Mouse (Mus musculus) neural tube, embryonic 15.5 days (tissue): ENCODE measurements around the gene Ccdc115. TPM values are rescaled to one million over a fixed set of nuclear protein-coding genes. Genes with fewer than 3 reads are reported as not detected.
A peak's percentile ranks its signal among the peaks of the same experiment; 100 is the strongest.
"Not testable (repeated sequence)": the region's sequence is repeated elsewhere in the genome, so short reads cannot be mapped to it uniquely, and the experiment has no call there.

Experiments used
- ATAC-seq: fragments of 200-750 bp; cut with Nextera tagmentation; 2 replicates; pipeline ENCODE4 v1.8.0; 2017; ENCODE audit warnings: mild to moderate bottlenecking, moderate TSS enrichment, moderate library complexity; ENCODE audit not compliant: low FRiP score
- H3K27ac ChIP-seq: fragments of 300-500 bp; sonication (generic); replicated peaks from 2 replicates; pipeline ENCODE4 v1.5.1; 2015; ENCODE audit warnings: mild to moderate bottlenecking, inconsistent platforms
- H3K27me3 ChIP-seq: fragments of 300-500 bp; sonication (generic); replicated peaks from 2 replicates; pipeline ENCODE4 v1.6.1; 2015; ENCODE audit warnings: inconsistent platforms
- H3K36me3 ChIP-seq: fragments of 300-500 bp; sonication (generic); 2 replicates; pipeline ENCODE4 v1.6.1; 2015; ENCODE audit warnings: inconsistent platforms
- H3K4me1 ChIP-seq: fragments of 300-500 bp; sonication (generic); 2 replicates; pipeline ENCODE4 v1.6.1; 2015; ENCODE audit warnings: inconsistent platforms
- H3K4me2 ChIP-seq: fragments of 300-500 bp; sonication (generic); 2 replicates; pipeline ENCODE4 v1.6.1; 2015; ENCODE audit warnings: inconsistent platforms, mild to moderate bottlenecking, moderate library complexity
- H3K4me3 ChIP-seq: fragments of 300-500 bp; sonication (generic); replicated peaks from 2 replicates; pipeline ENCODE4 v1.5.1; 2015; ENCODE audit warnings: mild to moderate bottlenecking, inconsistent platforms
- H3K9ac ChIP-seq: fragments of 300-500 bp; sonication (generic); replicated peaks from 2 replicates; pipeline ENCODE4 v1.6.1; 2015; ENCODE audit warnings: mild to moderate bottlenecking, inconsistent platforms
- H3K9me3 ChIP-seq: fragments of 300-500 bp; sonication (generic); replicated peaks from 2 replicates; pipeline ENCODE4 v1.6.1; 2016; ENCODE audit warnings: inconsistent platforms
- WGBS: fragments of 180-500 bp; shearing (Covaris S2); methylation state at CpG from one replicate; pipeline ENCODE4 v1.1.7; 2015; ENCODE audit warnings: mixed read lengths; 5-methylcytosine and 5-hydroxymethylcytosine counted together
- polyA plus RNA-seq: library from polyadenylated mRNA; unstranded; fragments of >200 nt; fragmentation: Nextera tagmentation; extraction: Ambion mirVana; gene quantifications from 2 replicates; pipeline ENCODE4 v1.2.1, GENCODE M21; 2015

Gene Ccdc115
- polyA plus RNA-seq, 1 experiment from 2014 or later: 65.2 TPM

- peaks cover 8% of the 10 kb centered on the region for H3K4me1 ChIP-seq
- H3K36me3 ChIP-seq: no peaks in the 10 kb centered on the region
- no peak overlapping the region for H3K27ac ChIP-seq
- peaks cover 15% of the 10 kb centered on the region for H3K27me3 ChIP-seq
- no peak for ATAC-seq
- no peak overlapping the region for H3K4me3 ChIP-seq
- H3K9ac ChIP-seq: no peak overlapping the region
- no peak overlapping the region for H3K4me2 ChIP-seq
- no peaks in the 10 kb centered on the region for H3K9me3 ChIP-seq
- 60% methylated on average over 3 of the region's 3 CpGs for WGBS
Measured at GRCm38 (mm10) chr1:34468051-34468450, 28.6 kb upstream of the Ccdc115 start.

DNA sequence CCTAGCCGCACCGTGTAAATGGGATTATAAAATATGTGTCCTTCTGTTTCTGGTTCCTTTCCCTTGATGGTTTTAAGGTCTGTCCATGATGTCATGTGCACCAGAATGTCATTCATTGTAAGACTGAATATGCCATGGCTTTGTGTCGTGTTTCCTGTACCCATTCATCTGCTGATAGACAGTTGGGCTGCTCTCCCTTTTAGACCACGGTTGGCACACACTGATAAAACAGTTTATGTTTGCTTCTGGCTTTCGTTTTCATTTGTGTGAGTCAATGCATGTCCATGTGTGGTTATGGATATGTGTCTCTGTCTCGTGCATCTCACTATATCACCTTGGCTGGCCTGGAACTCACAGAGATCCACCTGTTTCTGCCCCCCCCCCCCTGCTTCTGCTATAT is 26.0 kb upstream of the Ccdc115 start:
- no peaks in the 10 kb centered on the region for H3K9me3 ChIP-seq
- WGBS: 85% methylated on average over 6 of the region's 6 CpGs

GRCm38 (mm10) chr1:34464310-34464817 is 24.9 kb upstream of the Ccdc115 start:
- no peak overlapping the region for H3K27ac ChIP-seq
- H3K27me3 ChIP-seq: peaks cover 25% of the 10 kb centered on the region
- 89% methylated on average over 8 of the region's 8 CpGs for WGBS
- H3K4me1 ChIP-seq: peaks cover 7% of the 10 kb centered on the region
- no peak overlapping the region for H3K9ac ChIP-seq
- no peak overlapping the region for H3K4me2 ChIP-seq
- no peaks in the 10 kb centered on the region for H3K9me3 ChIP-seq
- ATAC-seq: no peak
- no peak overlapping the region for H3K4me3 ChIP-seq
- no peaks in the 10 kb centered on the region for H3K36me3 ChIP-seq

More for the DNA sequence above, 26.0 kb upstream of the Ccdc115 start:
- Histone ChIP-seq H3K27ac (no peak overlapping the region), H3K4me2 (no peak overlapping the region), H3K9ac (no peak overlapping the region), H3K4me1 (no peaks in the 10 kb centered on the region), H3K4me3 (no peak overlapping the region), H3K27me3 (peaks cover 19% of the 10 kb centered on the region), H3K36me3 (no peaks in the 10 kb centered on the region)
- ATAC-seq: no peak

DNA sequence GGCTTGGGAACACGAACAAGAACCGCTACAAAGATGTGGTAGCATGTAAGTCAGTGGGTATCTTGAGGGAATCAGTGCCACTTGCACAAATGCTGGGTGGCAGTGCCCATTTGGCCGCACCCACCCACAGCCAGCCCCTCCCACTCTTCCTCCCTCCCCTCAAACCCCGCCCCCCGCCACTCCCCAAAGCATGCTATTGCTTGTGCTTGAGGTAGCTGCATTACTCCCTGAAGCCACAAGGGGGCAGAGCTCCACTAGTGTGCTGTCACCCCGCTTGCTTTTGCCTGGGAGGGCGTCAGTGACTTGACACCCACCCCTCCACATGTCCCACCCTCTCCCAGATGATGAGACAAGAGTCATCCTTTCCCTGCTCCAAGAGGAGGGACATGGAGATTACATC is 23.3 kb upstream of the Ccdc115 start:
- no peak overlapping the region for H3K9ac ChIP-seq

DNA sequence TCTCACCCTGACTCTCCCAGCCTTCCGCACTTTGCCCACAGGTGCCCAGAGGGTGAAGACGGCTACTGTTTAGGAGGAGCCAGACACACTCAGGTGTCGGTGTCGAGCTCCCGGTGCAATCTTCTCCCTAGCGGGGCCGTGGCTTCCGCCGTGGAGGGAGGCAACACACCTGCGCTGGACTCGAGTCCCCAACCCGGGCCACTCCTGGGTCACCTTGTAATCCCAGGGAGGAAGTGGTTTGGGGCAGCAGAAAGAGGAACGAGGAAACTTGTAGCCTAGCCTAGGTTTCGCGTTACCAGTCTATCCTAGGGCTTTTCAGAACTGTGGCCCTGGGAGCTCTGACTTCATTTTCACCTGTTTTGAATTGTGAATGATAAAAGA is 20.6 kb upstream of the Ccdc115 start:
- Histone ChIP-seq H3K4me1 (peaks cover 11% of the 10 kb centered on the region), H3K9ac (peak overlapping the region; percentile 53), H3K36me3 (no peaks in the 10 kb centered on the region), H3K4me2 (peak overlapping the region; percentile 98), H3K9me3 (no peaks in the 10 kb centered on the region), H3K4me3 (peak overlapping the region; percentile 63), H3K27me3 (peaks cover 47% of the 10 kb centered on the region), H3K27ac (no peak overlapping the region)
- 3% methylated on average over 15 of the region's 15 CpGs for WGBS
- peak; percentile 58; the same call in 1 of the 2 replicates for ATAC-seq

More for the DNA sequence above, 23.3 kb upstream of the Ccdc115 start:
- 23% methylated on average over 7 of the region's 7 CpGs for WGBS
- H3K27ac ChIP-seq: no peak overlapping the region
- no peak overlapping the region for H3K4me3 ChIP-seq
- H3K9me3 ChIP-seq: no peaks in the 10 kb centered on the region
- peaks cover 11% of the 10 kb centered on the region for H3K4me1 ChIP-seq
- no peak for ATAC-seq
- no peak overlapping the region for H3K4me2 ChIP-seq
- H3K36me3 ChIP-seq: no peaks in the 10 kb centered on the region
- peaks cover 39% of the 10 kb centered on the region for H3K27me3 ChIP-seq

DNA sequence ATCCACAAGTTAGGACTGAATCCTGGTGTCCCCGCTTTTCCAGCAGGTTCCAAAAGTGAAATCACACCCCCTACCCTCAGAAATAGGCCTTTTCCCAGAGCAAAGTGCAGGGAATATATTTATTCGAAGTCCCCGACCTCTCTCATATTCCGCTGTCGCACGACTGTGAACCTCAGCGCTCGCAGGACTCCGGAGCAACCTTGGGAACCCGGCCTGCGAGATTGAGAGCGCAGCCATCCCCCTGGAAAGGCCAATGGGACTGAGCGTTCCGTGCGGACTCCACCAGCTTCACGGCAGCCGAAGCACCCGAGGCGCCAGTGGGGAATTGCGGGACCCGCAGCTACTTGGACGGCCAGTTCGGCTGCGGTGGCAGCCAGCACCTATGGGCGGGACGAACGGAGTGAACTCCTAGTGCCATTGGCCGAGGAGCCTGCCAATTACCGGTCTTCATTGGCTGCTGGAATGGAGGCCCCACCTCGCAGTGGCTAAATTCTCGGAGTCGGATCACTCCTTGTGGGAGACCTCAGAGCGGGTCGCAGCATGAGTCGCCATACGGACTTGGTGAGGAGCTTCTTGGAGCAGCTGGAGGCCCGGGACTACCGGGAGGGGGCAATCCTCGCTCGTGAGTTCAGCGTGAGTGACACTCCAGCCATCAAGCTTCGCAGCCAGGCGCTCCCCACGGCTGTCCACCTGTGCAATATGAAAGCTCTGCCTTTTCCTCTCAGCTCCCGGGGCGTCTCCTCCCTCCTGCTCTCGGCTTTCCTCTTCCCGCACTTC is 20.0 kb upstream of the Ccdc115 start, which contains the start of gene Ptpn18:
TSS of gene Ptpn18 (plus strand) at position 479 of the 777 bp plus-strand sequence.
- ATAC-seq: peak; percentile 94
- H3K9ac ChIP-seq: peak within 1 kb of the TSS; percentile 53
- no peaks in the 10 kb centered on the region for H3K9me3 ChIP-seq
- peaks cover 11% of the 10 kb centered on the region for H3K4me1 ChIP-seq
- no peaks in the 10 kb centered on the region for H3K36me3 ChIP-seq
- WGBS: under 1% methylated on average over 48 of the region's 48 CpGs
- peak within 1 kb of the TSS; percentile 63 for H3K4me3 ChIP-seq
- no peak within 1 kb of the TSS for H3K27ac ChIP-seq
- peaks cover 47% of the 10 kb centered on the region for H3K27me3 ChIP-seq
- H3K4me2 ChIP-seq: peak within 1 kb of the TSS; percentile 98

GRCm38 (mm10) chr1:34458431-34458830 is 19.0 kb upstream of the Ccdc115 start:
- Histone ChIP-seq H3K27me3 (peaks cover 47% of the 10 kb centered on the region), H3K27ac (no peak overlapping the region), H3K36me3 (no peaks in the 10 kb centered on the region), H3K4me3 (no peak overlapping the region), H3K9ac (no peak overlapping the region), H3K9me3 (no peaks in the 10 kb centered on the region), H3K4me1 (peaks cover 11% of the 10 kb centered on the region), H3K4me2 (no peak overlapping the region)
- 34% methylated on average over 8 of the region's 8 CpGs for WGBS
- no peak for ATAC-seq

- no peaks in the 10 kb centered on the region for H3K27me3 ChIP-seq
- no peak for ATAC-seq
- no peak overlapping the region for H3K9ac ChIP-seq
- H3K4me3 ChIP-seq: no peak overlapping the region
- WGBS: 94% methylated on average over 6 of the region's 6 CpGs
- H3K36me3 ChIP-seq: peaks cover 47% of the 10 kb centered on the region
- H3K4me2 ChIP-seq: no peak overlapping the region
- H3K9me3 ChIP-seq: no peaks in the 10 kb centered on the region
- peaks cover 22% of the 10 kb centered on the region for H3K4me1 ChIP-seq
- no peak overlapping the region for H3K27ac ChIP-seq
Measured at GRCm38 (mm10) chr1:34443124-34443523, 3.7 kb upstream of the Ccdc115 start.

DNA sequence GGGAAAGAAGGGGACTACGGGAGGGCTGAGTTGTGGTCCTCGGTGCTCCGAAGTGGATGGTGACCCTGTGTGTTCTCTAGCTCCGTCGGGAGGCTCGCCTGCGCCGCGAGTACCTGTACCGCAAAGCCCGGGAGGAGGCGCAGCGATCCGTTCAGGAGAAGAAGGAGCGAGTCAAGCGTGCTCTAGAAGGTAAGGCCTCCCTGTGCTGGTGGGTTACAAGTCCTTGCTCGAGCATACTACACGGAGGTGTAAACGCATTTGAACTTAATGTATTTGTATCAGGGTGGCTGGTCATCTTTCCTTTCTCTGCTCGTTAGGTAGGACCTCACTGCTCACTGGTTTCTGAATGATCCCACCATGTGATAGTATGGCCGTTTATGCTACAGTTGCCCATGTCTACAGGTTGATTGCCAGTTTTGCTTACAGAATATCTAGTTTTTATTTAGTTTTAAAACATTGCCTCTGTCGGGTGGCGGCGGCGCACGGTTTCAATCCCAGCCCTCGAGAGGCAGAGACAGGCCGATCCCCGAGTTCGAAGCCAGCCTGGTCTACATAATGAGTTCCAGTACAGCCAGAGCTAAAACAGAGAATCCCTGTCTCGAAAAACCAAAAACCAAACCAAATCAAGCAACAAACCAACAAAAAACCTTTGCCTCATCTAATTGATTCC is 624 bp upstream of the Ccdc115 start:
- Histone ChIP-seq H3K4me2 (peak overlapping the region; percentile 68), H3K27me3 (no peaks in the 10 kb centered on the region), H3K4me1 (peaks cover 26% of the 10 kb centered on the region), H3K4me3 (peak overlapping the region; percentile 83), H3K27ac (peak overlapping the region; percentile 88), H3K36me3 (peaks cover 28% of the 10 kb centered on the region), H3K9ac (peak overlapping the region; percentile 60), H3K9me3 (no peaks in the 10 kb centered on the region)
- 9% methylated on average over 31 of the region's 31 CpGs for WGBS
- ATAC-seq: peak; percentile 37

DNA sequence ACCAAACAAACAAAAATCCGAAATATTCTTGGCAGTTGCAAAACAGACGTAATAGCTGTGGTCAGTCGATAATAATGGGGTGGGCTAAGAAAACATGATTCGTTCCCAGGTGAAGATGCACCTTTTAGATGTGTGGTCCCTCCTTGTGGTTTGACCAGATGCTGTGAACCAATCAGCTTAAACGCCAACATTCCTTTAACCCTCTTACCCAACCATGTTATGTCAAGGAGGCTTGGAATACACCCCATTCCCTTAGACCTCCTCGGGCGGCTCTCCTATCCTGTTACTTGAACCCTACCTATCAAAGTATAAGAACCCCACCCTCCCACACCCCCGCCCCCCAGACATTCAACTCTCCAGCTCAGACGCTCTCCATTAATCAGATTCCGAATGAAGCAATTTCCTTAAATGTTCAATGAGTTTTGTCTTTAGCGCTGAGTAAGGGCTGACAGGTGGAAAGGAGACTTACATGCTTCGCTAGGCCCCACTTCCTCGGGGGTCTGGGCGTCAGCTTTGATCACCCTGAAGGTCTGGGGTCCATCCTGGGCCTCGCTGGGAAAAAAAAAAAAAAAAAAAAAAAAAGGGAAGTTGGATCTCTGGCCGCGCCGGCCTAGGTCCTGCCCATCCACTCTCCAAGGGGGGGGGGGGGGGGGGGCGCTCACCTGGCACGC is 956 bp downstream of the Ccdc115 start:
- peaks cover 13% of the 10 kb centered on the region for H3K36me3 ChIP-seq
- H3K27me3 ChIP-seq: no peaks in the 10 kb centered on the region
- peak overlapping the region; percentile 71 for H3K4me2 ChIP-seq
- H3K4me1 ChIP-seq: peaks cover 34% of the 10 kb centered on the region
- 47% methylated on average over 15 of the region's 20 CpGs for WGBS
- H3K9me3 ChIP-seq: no peaks in the 10 kb centered on the region
- ATAC-seq: no peak
- H3K4me3 ChIP-seq: peak overlapping the region; percentile 83
- H3K9ac ChIP-seq: peak overlapping the region; percentile 67
- H3K27ac ChIP-seq: no peak overlapping the region; the same call in 1 of the 2 replicates

DNA sequence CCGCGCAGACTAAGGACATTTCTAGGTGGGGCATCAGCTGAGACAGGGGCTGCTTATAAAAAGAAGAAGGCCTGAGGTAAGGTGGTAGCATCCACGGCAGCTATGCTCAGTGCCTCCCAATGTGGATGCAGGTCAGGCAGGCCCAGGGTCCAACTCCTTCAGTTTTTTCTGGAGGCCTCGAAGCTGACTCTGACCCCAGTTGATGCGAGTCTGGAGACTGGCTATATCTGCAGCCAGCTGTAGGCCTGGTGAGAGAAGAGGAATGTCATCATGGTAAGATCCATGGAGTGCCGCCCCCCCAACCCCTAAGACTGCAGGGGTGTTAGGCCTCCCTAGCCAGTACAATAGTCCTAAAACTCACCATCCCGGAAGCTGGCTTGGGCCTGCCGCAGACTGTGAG is 2.1 kb downstream of the Ccdc115 start:
- H3K27ac ChIP-seq, H3K4me2 ChIP-seq, H3K9me3 ChIP-seq, H3K4me3 ChIP-seq, H3K36me3 ChIP-seq, H3K9ac ChIP-seq, H3K27me3 ChIP-seq, ATAC-seq: not testable (repeated sequence)
- 96% methylated on average over 8 of the region's 8 CpGs for WGBS
- peaks cover 41% of the 10 kb centered on the region for H3K4me1 ChIP-seq
